Mouse (Mus musculus) neural tube, embryonic 13.5 days (tissue): ENCODE data around the gene Mtnr1b. TPM values are rescaled to one million over a fixed set of nuclear protein-coding genes. Genes with fewer than 3 reads are reported as not detected.
"Not testable (repeated sequence)": the region's sequence is repeated elsewhere in the genome, so short reads cannot be mapped to it uniquely, and the experiment has no call there.

Experiments used
- ATAC-seq: fragments of 200-750 bp; cut with Nextera tagmentation; 2 replicates; pipeline ENCODE4 v1.8.0; 2017; ENCODE audit warnings: low read depth, mild to moderate bottlenecking, moderate TSS enrichment, moderate library complexity
- H3K27ac ChIP-seq: fragments of 300-500 bp; sonication (generic); replicated peaks from 2 replicates; pipeline ENCODE4 v1.5.1; 2015; ENCODE audit warnings: moderate library complexity, mild to moderate bottlenecking, inconsistent platforms
- H3K27me3 ChIP-seq: fragments of 300-500 bp; sonication (generic); 2 replicates; pipeline ENCODE4 v1.6.1; 2015; ENCODE audit warnings: mild to moderate bottlenecking, inconsistent platforms
- H3K36me3 ChIP-seq: fragments of 300-500 bp; sonication (generic); 2 replicates; pipeline ENCODE4 v1.6.1; 2015; ENCODE audit warnings: mild to moderate bottlenecking, inconsistent platforms
- H3K4me1 ChIP-seq: fragments of 300-500 bp; sonication (generic); replicated peaks from 2 replicates; pipeline ENCODE4 v1.6.1; 2015; ENCODE audit warnings: inconsistent platforms
- H3K4me2 ChIP-seq: fragments of 300-500 bp; sonication (generic); 2 replicates; pipeline ENCODE4 v1.6.1; 2015; ENCODE audit warnings: inconsistent platforms, mild to moderate bottlenecking, moderate library complexity
- H3K4me3 ChIP-seq: fragments of 300-500 bp; sonication (generic); 2 replicates; pipeline ENCODE4 v1.5.1; 2015; ENCODE audit warnings: mild to moderate bottlenecking, inconsistent platforms
- H3K9ac ChIP-seq: fragments of 300-500 bp; sonication (generic); 2 replicates; pipeline ENCODE4 v1.6.1; 2015; ENCODE audit warnings: moderate library complexity, mild to moderate bottlenecking, inconsistent platforms
- H3K9me3 ChIP-seq: fragments of 300-500 bp; sonication (generic); 2 replicates; pipeline ENCODE4 v1.6.1; 2016; ENCODE audit warnings: inconsistent platforms
- WGBS: fragments of 180-500 bp; shearing (Covaris S2); methylation state at CpG from one replicate; pipeline ENCODE4 v1.1.7; 2015; 5-methylcytosine and 5-hydroxymethylcytosine counted together
- polyA plus RNA-seq: library from polyadenylated mRNA; unstranded; fragments of >200 nt; fragmentation: Nextera tagmentation; extraction: Ambion mirVana; gene quantifications from 2 replicates; pipeline ENCODE4 v1.2.1, GENCODE M21; 2015

Mtnr1b gene
- polyA plus RNA-seq, 1 experiment from 2014 or later, result not detected

GRCm38 (mm10) chr9:15870013-15870412 lies 4.3 kb downstream of the Mtnr1b start:
- Histone ChIP-seq H3K9me3 (no peaks in the 10 kb centered on the region), H3K4me3 (no peak overlapping the region), H3K4me1 (peaks cover 10% of the 10 kb centered on the region), H3K4me2 (no peak overlapping the region), H3K27me3 (peaks cover 13% of the 10 kb centered on the region; the same call in 1 of the 2 replicates), H3K27ac (no peak overlapping the region), H3K9ac (no peak overlapping the region), H3K36me3 (no peaks in the 10 kb centered on the region)
- ATAC-seq, result no peak
- 74% methylated on average over 4 of the region's 4 CpGs for WGBS

GRCm38 (mm10) chr9:15869456-15869855 lies 4.9 kb downstream of the Mtnr1b start:
- no peak overlapping the region for H3K9ac ChIP-seq
- no peak for ATAC-seq
- no peak overlapping the region for H3K4me2 ChIP-seq
- H3K4me3 ChIP-seq, result no peak overlapping the region
- H3K27ac ChIP-seq, result no peak overlapping the region
- H3K9me3 ChIP-seq, result no peaks in the 10 kb centered on the region
- H3K4me1 ChIP-seq, result peaks cover 10% of the 10 kb centered on the region
- H3K27me3 ChIP-seq, result peaks cover 9% of the 10 kb centered on the region; the same call in 1 of the 2 replicates
- H3K36me3 ChIP-seq, result no peaks in the 10 kb centered on the region
- WGBS, result 76% methylated on average over 4 of the region's 4 CpGs

- peak; percentile 92 for ATAC-seq
- no peak overlapping the region for H3K9ac ChIP-seq
- peaks cover 10% of the 10 kb centered on the region for H3K4me1 ChIP-seq
- H3K27me3 ChIP-seq, result no peaks in the 10 kb centered on the region
- no peaks in the 10 kb centered on the region for H3K36me3 ChIP-seq
- H3K27ac ChIP-seq, result no peak overlapping the region
- 46% methylated on average over 10 of the region's 10 CpGs for WGBS
- H3K4me2 ChIP-seq, result no peak overlapping the region
- H3K9me3 ChIP-seq, result no peaks in the 10 kb centered on the region
- H3K4me3 ChIP-seq, result no peak overlapping the region
Observed at GRCm38 (mm10) chr9:15866280-15867072, 7.9 kb downstream of the Mtnr1b start.

- Histone ChIP-seq H3K27ac (no peak overlapping the region), H3K27me3 (no peaks in the 10 kb centered on the region), H3K4me3 (no peak overlapping the region), H3K9ac (no peak overlapping the region), H3K4me2 (no peak overlapping the region), H3K4me1 (peaks cover 10% of the 10 kb centered on the region), H3K9me3 (no peaks in the 10 kb centered on the region), H3K36me3 (no peaks in the 10 kb centered on the region)
- ATAC-seq, result no peak
- WGBS, result 79% methylated on average over 5 of the region's 5 CpGs
Observed at GRCm38 (mm10) chr9:15861402-15861801, 13.0 kb downstream of the Mtnr1b start.

- H3K36me3 ChIP-seq, result no peaks in the 10 kb centered on the region
- no peak overlapping the region for H3K9ac ChIP-seq
- no peaks in the 10 kb centered on the region for H3K4me1 ChIP-seq
- no peaks in the 10 kb centered on the region for H3K27me3 ChIP-seq
- no peak for ATAC-seq
- H3K27ac ChIP-seq, result no peak overlapping the region
- H3K4me2 ChIP-seq, result no peak overlapping the region
- no peaks in the 10 kb centered on the region for H3K9me3 ChIP-seq
- no peak overlapping the region for H3K4me3 ChIP-seq
Observed at GRCm38 (mm10) chr9:15850749-15851148, 23.6 kb downstream of the Mtnr1b start.

GRCm38 (mm10) chr9:15845390-15845789 lies 29.0 kb downstream of the Mtnr1b start:
- no peak for ATAC-seq
- 90% methylated on average over 8 of the region's 8 CpGs for whole genome bisulfite sequencing

GRCm38 (mm10) chr9:15844936-15845335 lies 29.4 kb downstream of the Mtnr1b start:
- not testable (repeated sequence) for H3K4me3 ChIP-seq, H3K36me3 ChIP-seq, ATAC-seq, H3K4me2 ChIP-seq, H3K4me1 ChIP-seq, H3K9ac ChIP-seq, H3K27ac ChIP-seq, H3K9me3 ChIP-seq, H3K27me3 ChIP-seq
- WGBS, result 91% methylated on average over 4 of the region's 4 CpGs

More at GRCm38 (mm10) chr9:15845390-15845789, 29.0 kb downstream of the Mtnr1b start:
- Histone ChIP-seq H3K9me3 (peaks cover 4% of the 10 kb centered on the region; the same call in 1 of the 2 replicates), H3K27ac (no peak overlapping the region), H3K27me3 (no peaks in the 10 kb centered on the region), H3K4me3 (no peak overlapping the region), H3K9ac (no peak overlapping the region), H3K4me1 (no peaks in the 10 kb centered on the region), H3K36me3 (no peaks in the 10 kb centered on the region), H3K4me2 (no peak overlapping the region)

- Histone ChIP-seq H3K4me3 (no peak overlapping the region), H3K4me2 (no peak overlapping the region), H3K36me3 (no peaks in the 10 kb centered on the region), H3K27ac (no peak overlapping the region), H3K27me3 (no peaks in the 10 kb centered on the region), H3K4me1 (0 out of 2 replicates have a peak, but pooled peaks cover 8% of the 10 kb centered on the region), H3K9me3 (no peaks in the 10 kb centered on the region), H3K9ac (no peak overlapping the region)
- peak; percentile 40; the same call in 1 of the 2 replicates for ATAC-seq
- WGBS, result 67% methylated on average over 6 of the region's 6 CpGs
Observed at GRCm38 (mm10) chr9:15813002-15813911, 61.1 kb downstream of the Mtnr1b start.

- no peak overlapping the region for H3K4me2 ChIP-seq
- H3K36me3 ChIP-seq, result no peaks in the 10 kb centered on the region
- H3K4me3 ChIP-seq, result no peak overlapping the region
- 86% methylated on average over 2 of the region's 2 CpGs for WGBS
- H3K27ac ChIP-seq, result no peak overlapping the region
- no peaks in the 10 kb centered on the region for H3K9me3 ChIP-seq
- H3K9ac ChIP-seq, result no peak overlapping the region
- no peaks in the 10 kb centered on the region for H3K27me3 ChIP-seq
- ATAC-seq, result no peak
- no peaks in the 10 kb centered on the region for H3K4me1 ChIP-seq
Observed at GRCm38 (mm10) chr9:15804296-15804695, 70.1 kb downstream of the Mtnr1b start.

- Histone ChIP-seq H3K4me3 (no peak overlapping the region), H3K36me3 (no peaks in the 10 kb centered on the region), H3K4me2 (no peak overlapping the region), H3K27ac (no peak overlapping the region), H3K9me3 (no peaks in the 10 kb centered on the region), H3K27me3 (no peaks in the 10 kb centered on the region), H3K9ac (no peak overlapping the region), H3K4me1 (no peaks in the 10 kb centered on the region)
- ATAC-seq, result no peak
Observed at GRCm38 (mm10) chr9:15802413-15803027, 71.8 kb downstream of the Mtnr1b start.

GRCm38 (mm10) chr9:15800402-15800801 lies 74.0 kb downstream of the Mtnr1b start:
- H3K9ac ChIP-seq, result no peak overlapping the region
- no peaks in the 10 kb centered on the region for H3K4me1 ChIP-seq
- no peak overlapping the region for H3K27ac ChIP-seq
- no peaks in the 10 kb centered on the region for H3K9me3 ChIP-seq
- no peaks in the 10 kb centered on the region for H3K27me3 ChIP-seq
- no peaks in the 10 kb centered on the region for H3K36me3 ChIP-seq
- no peak overlapping the region for H3K4me2 ChIP-seq
- H3K4me3 ChIP-seq, result no peak overlapping the region
- WGBS, result 73% methylated on average over 5 of the region's 5 CpGs
- 0 out of 2 replicates have a peak, but pooled peaks have one; percentile 59 for ATAC-seq

GRCm38 (mm10) chr9:15794408-15794807 lies 79.9 kb downstream of the Mtnr1b start:
- no peaks in the 10 kb centered on the region for H3K9me3 ChIP-seq

More at GRCm38 (mm10) chr9:15794408-15794807, 79.9 kb downstream of the Mtnr1b start:
- H3K4me1 ChIP-seq, result no peaks in the 10 kb centered on the region
- H3K4me2 ChIP-seq, result no peak overlapping the region
- H3K36me3 ChIP-seq, result no peaks in the 10 kb centered on the region
- no peak overlapping the region for H3K27ac ChIP-seq
- 91% methylated on average over 6 of the region's 6 CpGs for WGBS
- no peaks in the 10 kb centered on the region for H3K27me3 ChIP-seq
- no peak overlapping the region for H3K4me3 ChIP-seq
- no peak for ATAC-seq
- no peak overlapping the region for H3K9ac ChIP-seq
